Mouse (Mus musculus) MEL (cell line): ENCODE data around the gene Olfr632. TPM values are rescaled to one million over a fixed set of nuclear protein-coding genes. Genes with fewer than 3 reads are reported as not detected.

Source experiments
- DNase-seq: peaks from one replicate; pipeline ENCODE4 v3.0.0; 2011; ENCODE audit warnings: low read depth, low spot score
- H3K27ac ChIP-seq: 2 replicates; pipeline ENCODE4 v1.5.1; 2012; ENCODE audit warnings: low read depth, mild to moderate bottlenecking, control low read depth, low read length, moderate library complexity; ENCODE audit not compliant: control insufficient read depth
- H3K27me3 ChIP-seq, 2 experiments: fragments of 150-350 bp in 1 of 2; sonication (generic) in 1 of 2; 2 replicates each; pipeline ENCODE4 v1.6.1; 2012; ENCODE audit warnings: low read length in 2 of 2, mild to moderate bottlenecking in 2 of 2, improper control_type of control experiment in 1 of 2, moderate library complexity in 1 of 2; ENCODE audit not compliant: insufficient read depth in 2 of 2, control insufficient read depth in 1 of 2
- H3K36me3 ChIP-seq, 2 experiments: 2 replicates each; pipeline ENCODE4 v1.6.1; 2012 to 2014; ENCODE audit warnings: low read length in 2 of 2, improper control_type of control experiment in 1 of 2, inconsistent platforms in 1 of 2, mild to moderate bottlenecking in 1 of 2; ENCODE audit not compliant: insufficient read depth in 2 of 2, control insufficient read depth in 1 of 2
- H3K4me1 ChIP-seq, 2 experiments: fragments of 150-350 bp in 1 of 2; sonication (generic) in 1 of 2; 2 replicates each; pipeline ENCODE4 v1.6.1; 2012; ENCODE audit warnings: low read length in 2 of 2, improper control_type of control experiment in 1 of 2, mild to moderate bottlenecking in 1 of 2; ENCODE audit not compliant: insufficient read depth in 2 of 2, control insufficient read depth in 1 of 2
- H3K4me3 ChIP-seq, 2 experiments: fragments of 150-350 bp in 1 of 2; sonication (generic) in 1 of 2; 2 replicates each; pipeline ENCODE4 v1.5.1; 2012; ENCODE audit warnings: low read depth in 2 of 2, low read length in 2 of 2, mild to moderate bottlenecking in 2 of 2, moderate library complexity in 2 of 2, control low read depth in 1 of 2, improper control_type of control experiment in 1 of 2; ENCODE audit not compliant: control insufficient read depth in 1 of 2, insufficient read depth in 1 of 2
- H3K79me2 ChIP-seq: 2 replicates; pipeline ENCODE4 v1.6.1; 2012; ENCODE audit warnings: mild to moderate bottlenecking, low read length, moderate library complexity; ENCODE audit not compliant: control insufficient read depth, poor library complexity, insufficient read depth
- H3K9ac ChIP-seq: 2 replicates; pipeline ENCODE4 v1.6.1; 2012; ENCODE audit warnings: low read depth, mild to moderate bottlenecking, control low read depth, low read length, moderate library complexity; ENCODE audit not compliant: control insufficient read depth, poor library complexity, severe bottlenecking
- H3K9me3 ChIP-seq: fragments of 150-350 bp; sonication (generic); replicated peaks from 2 replicates; pipeline ENCODE4 v1.6.1; 2012; ENCODE audit warnings: mild to moderate bottlenecking, low read length, improper control_type of control experiment, moderate library complexity; ENCODE audit not compliant: insufficient read depth
- CHD2 ChIP-seq: IDR thresholded peaks from 2 replicates; pipeline ENCODE4 v1.6.1; 2011; ENCODE audit warnings: low read length, improper control_type of control experiment
- CTCF ChIP-seq, 3 experiments: IDR thresholded peaks in 2 of 3; conservative IDR thresholded peaks in 1 of 3; 2 replicates each; pipeline ENCODE4 v1.5.1; 2011 to 2012; ENCODE audit warnings: low read length in 3 of 3, low read depth in 2 of 3, mild to moderate bottlenecking in 2 of 3, improper control_type of control experiment in 1 of 3, inconsistent platforms in 1 of 3, mixed read lengths in 1 of 3, moderate library complexity in 1 of 3; ENCODE audit not compliant: control insufficient read depth in 1 of 3, insufficient read depth in 1 of 3, poor library complexity in 1 of 3, severe bottlenecking in 1 of 3
- EP300 ChIP-seq, 2 experiments: IDR thresholded peaks; 2 replicates each; pipeline ENCODE4 v1.6.1; 2011; ENCODE audit warnings: improper control_type of control experiment in 2 of 2, low read length in 2 of 2, low read depth in 1 of 2, mild to moderate bottlenecking in 1 of 2
- GATA1 ChIP-seq: IDR thresholded peaks from 2 replicates; pipeline ENCODE4 v1.6.1; 2011; ENCODE audit warnings: low read depth, low read length, improper control_type of control experiment
- JUND ChIP-seq: IDR thresholded peaks from 2 replicates; pipeline ENCODE4 v1.6.1; 2011; ENCODE audit warnings: low read depth, mild to moderate bottlenecking, improper control_type of control experiment, low read length
- KAT2A ChIP-seq: conservative IDR thresholded peaks from 2 replicates; pipeline ENCODE4 v1.6.1; 2012; ENCODE audit warnings: low read depth, low read length, improper control_type of control experiment, inconsistent platforms
- MAZ ChIP-seq: IDR thresholded peaks from 2 replicates; pipeline ENCODE4 v1.6.1; 2012; ENCODE audit warnings: low read depth, mild to moderate bottlenecking, inconsistent platforms, low read length, improper control_type of control experiment
- MYC ChIP-seq: IDR thresholded peaks from 2 replicates; pipeline ENCODE4 v1.6.1; 2011; ENCODE audit warnings: low read depth, mild to moderate bottlenecking, low read length, improper control_type of control experiment, moderate library complexity
- POLR2AphosphoS2 ChIP-seq: IDR thresholded peaks from 2 replicates; pipeline ENCODE4 v1.6.1; 2011; ENCODE audit warnings: low read length, improper control_type of control experiment
- POLR2AphosphoS5 ChIP-seq: IDR thresholded peaks from 2 replicates; pipeline ENCODE4 v1.6.1; 2012; ENCODE audit warnings: low read depth, borderline replicate concordance, mild to moderate bottlenecking, inconsistent platforms, low read length, moderate library complexity, mixed read lengths
- RAD21 ChIP-seq: IDR thresholded peaks from 2 replicates; pipeline ENCODE4 v1.6.1; 2011; ENCODE audit warnings: mild to moderate bottlenecking, low read depth, low read length, improper control_type of control experiment
- RCOR1 ChIP-seq: IDR thresholded peaks from 2 replicates; pipeline ENCODE4 v1.6.1; 2012; ENCODE audit warnings: low read depth, mild to moderate bottlenecking, inconsistent platforms, low read length, improper control_type of control experiment
- SMC3 ChIP-seq: IDR thresholded peaks from 2 replicates; pipeline ENCODE4 v1.6.1; 2011; ENCODE audit warnings: low read depth, low read length, improper control_type of control experiment
- TBP ChIP-seq: IDR thresholded peaks from 2 replicates; pipeline ENCODE4 v1.8.0; 2011; ENCODE audit warnings: low read depth, low read length, improper control_type of control experiment
- USF1 ChIP-seq: IDR thresholded peaks from 2 replicates; pipeline ENCODE4 v1.6.1; 2014; ENCODE audit warnings: low read depth, mild to moderate bottlenecking, inconsistent platforms, low read length, improper control_type of control experiment, moderate library complexity
- ZC3H11A ChIP-seq: IDR thresholded peaks from 2 replicates; pipeline ENCODE4 v1.6.1; 2012; ENCODE audit warnings: low read depth, mild to moderate bottlenecking, inconsistent platforms, low read length, improper control_type of control experiment
- ZMIZ1 ChIP-seq: IDR thresholded peaks from 2 replicates; pipeline ENCODE4 v1.6.1; 2012; ENCODE audit warnings: low read depth, mild to moderate bottlenecking, inconsistent platforms, low read length, improper control_type of control experiment, moderate library complexity
- polyA plus RNA-seq, 2 experiments: library from polyadenylated mRNA; stranded (reverse) in 1 of 2; unstranded in 1 of 2; fragments of >175 nt in 1 of 2; fragments of >200 nt in 1 of 2; gene quantifications; 2 replicates each; pipeline versions ENCODE4 v1.2.1 to v1.2.4; 2012; ENCODE audit warnings: low replicate concordance in 2 of 2, low read depth in 1 of 2; ENCODE audit not compliant: insufficient read length in 2 of 2, insufficient read depth in 1 of 2, missing spikeins in 1 of 2
- total RNA-seq: library from RNA; depleted of rRNA; stranded (reverse); fragments of 300-350 nt; gene quantifications from 2 replicates; pipeline ENCODE4 v1.2.3, GENCODE M21; 2012

Olfr632 gene
- total and polyA plus RNA-seq, 3 experiments, result not detected

DNA sequence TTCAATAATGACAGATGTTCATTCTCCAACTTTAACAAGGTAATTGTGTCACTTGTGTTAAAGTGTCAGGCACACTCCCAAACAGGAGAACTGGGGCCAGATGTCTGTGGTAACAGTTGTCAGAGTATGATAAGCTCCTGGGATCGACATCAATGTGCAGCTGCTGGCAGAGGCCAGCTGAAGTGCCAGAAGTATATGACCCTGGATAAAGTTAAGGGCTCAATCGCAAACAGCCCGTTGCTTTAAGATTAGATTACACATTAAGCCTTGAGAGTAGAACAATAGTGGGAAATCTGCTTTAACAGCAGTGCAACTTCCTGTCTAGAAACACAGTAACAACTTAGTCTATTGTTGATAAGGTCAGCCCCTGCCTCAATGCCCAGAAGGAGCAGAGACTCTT lies 24.1 kb upstream of the Olfr632 start (continued):
- TF ChIP-seq ZMIZ1, result no peak

DNA sequence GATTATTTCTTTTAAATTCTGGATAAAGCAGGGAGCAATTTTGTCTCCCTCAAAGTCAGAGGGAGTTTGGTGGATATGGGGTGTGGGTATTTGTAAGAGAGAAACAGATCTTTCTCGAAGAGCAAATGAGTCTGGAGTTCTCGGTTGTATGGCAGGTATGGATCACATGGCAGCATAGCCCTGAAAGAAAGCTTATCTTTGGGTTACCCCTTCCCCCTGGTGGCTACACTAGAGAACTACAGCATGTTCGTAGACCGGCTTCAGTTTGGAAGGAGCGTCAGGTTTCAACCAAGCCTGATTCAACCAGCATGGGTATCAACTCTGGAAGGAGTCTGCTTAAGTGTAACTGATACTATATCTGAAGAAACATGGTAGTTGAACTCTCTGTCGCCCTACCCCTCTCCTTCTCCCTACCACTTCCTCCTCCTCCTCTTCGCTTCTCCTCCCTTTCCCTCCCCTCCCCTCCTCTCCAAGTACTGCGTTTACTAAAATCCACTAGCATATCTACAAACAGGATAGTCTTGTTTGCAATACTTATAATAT lies 21.1 kb upstream of the Olfr632 start:
- Histone ChIP-seq H3K27ac (no peak overlapping the region; the same call in 1 of the 2 replicates), H3K9me3 (no peaks in the 10 kb centered on the region), H3K36me3 (peaks cover 0 to 22% of the 10 kb centered on the region in 2 experiments; a peak in 2 of 4 replicates), H3K4me1 (peaks cover 3 to 13% of the 10 kb centered on the region in 2 experiments)
- peak; percentile 52 for TF ChIP-seq RAD21
- no peak for TF ChIP-seq CHD2
- no peak for TF ChIP-seq JUND
- TF ChIP-seq RCOR1, result no peak
- TF ChIP-seq USF1, result peak; percentile 45; the same call in 1 of the 2 replicates
- no peak for TF ChIP-seq POLR2AphosphoS2
- peak; percentile 27 to 48 (median 27); a peak in 4 of 6 replicates for TF ChIP-seq CTCF (IDR thresholded peaks at IDR 0.05 in 2 of 3, conservative IDR thresholded peaks at IDR 0.05 in 1 of 3; ENCODE audit: control insufficient read depth in 1 of 3, insufficient read depth in 1 of 3, low read depth in 2 of 3, low read length in 3 of 3, poor library complexity in 1 of 3, severe bottlenecking in 1 of 3)
- no peak for TF ChIP-seq KAT2A
- peak; percentile 23; the same call in 1 of the 2 replicates for TF ChIP-seq ZC3H11A
- 0 out of 2 replicates have a peak, but pooled peaks have one; percentile 21 for TF ChIP-seq MYC
- peak; percentile 36; the same call in 1 of the 2 replicates for TF ChIP-seq GATA1
- peak; percentile 60 for TF ChIP-seq SMC3
- TF ChIP-seq TBP, result no peak
- TF ChIP-seq POLR2AphosphoS5, result no peak
- TF ChIP-seq MAZ, result no peak
- 0 out of 4 replicates have a peak, but pooled peaks of 1 of the 2 experiments have one; percentile 25 for TF ChIP-seq EP300 (IDR thresholded peaks at IDR 0.05; ENCODE audit: low read depth in 1 of 2, low read length in 2 of 2)
- TF ChIP-seq, all 39 proteins: peak for 8
- no peak overlapping the region for H3K4me3 ChIP-seq
- DNase-seq, result peak; percentile 73
- no peak overlapping the region for H3K9ac ChIP-seq
- H3K79me2 ChIP-seq, result no peaks in the 10 kb centered on the region
- H3K27me3 ChIP-seq, result peaks cover 0 to 2% of the 10 kb centered on the region in 2 experiments; a peak in 2 of 4 replicates

DNA sequence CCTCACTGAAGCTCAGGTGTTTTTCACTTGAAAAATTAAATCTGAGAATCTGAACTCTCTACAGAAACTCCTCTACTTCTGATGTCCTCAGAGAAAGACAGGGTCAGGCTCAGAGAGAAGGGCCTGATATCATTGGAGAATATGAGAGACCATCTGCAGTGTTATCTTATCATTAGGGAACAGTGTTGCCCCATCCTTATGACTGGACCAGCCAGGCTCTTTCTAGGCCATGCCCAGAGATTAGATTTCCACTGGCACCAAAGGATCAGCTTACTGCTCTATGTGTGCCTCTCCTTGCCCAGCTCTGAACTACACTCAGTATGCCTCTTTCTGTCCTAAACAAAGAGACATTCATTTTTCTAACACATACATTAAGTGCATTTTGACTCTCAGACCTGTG lies 18.8 kb upstream of the Olfr632 start:
- no peaks in the 10 kb centered on the region for H3K79me2 ChIP-seq
- peaks cover 0 to 2% of the 10 kb centered on the region in 2 experiments; a peak in 2 of 4 replicates for H3K27me3 ChIP-seq
- no peak for TF ChIP-seq EP300 (IDR thresholded peaks at IDR 0.05; ENCODE audit: low read depth in 1 of 2, low read length in 2 of 2)
- DNase-seq, result no peak
- no peak overlapping the region for H3K9ac ChIP-seq
- H3K36me3 ChIP-seq, result peaks cover 0 to 11% of the 10 kb centered on the region in 2 experiments; a peak in 2 of 4 replicates
- H3K4me3 ChIP-seq, result no peak overlapping the region
- no peaks in the 10 kb centered on the region for H3K9me3 ChIP-seq
- peaks cover 3 to 9% of the 10 kb centered on the region in 2 experiments for H3K4me1 ChIP-seq
- no peak overlapping the region for H3K27ac ChIP-seq
